In the genomic region with DNA sequence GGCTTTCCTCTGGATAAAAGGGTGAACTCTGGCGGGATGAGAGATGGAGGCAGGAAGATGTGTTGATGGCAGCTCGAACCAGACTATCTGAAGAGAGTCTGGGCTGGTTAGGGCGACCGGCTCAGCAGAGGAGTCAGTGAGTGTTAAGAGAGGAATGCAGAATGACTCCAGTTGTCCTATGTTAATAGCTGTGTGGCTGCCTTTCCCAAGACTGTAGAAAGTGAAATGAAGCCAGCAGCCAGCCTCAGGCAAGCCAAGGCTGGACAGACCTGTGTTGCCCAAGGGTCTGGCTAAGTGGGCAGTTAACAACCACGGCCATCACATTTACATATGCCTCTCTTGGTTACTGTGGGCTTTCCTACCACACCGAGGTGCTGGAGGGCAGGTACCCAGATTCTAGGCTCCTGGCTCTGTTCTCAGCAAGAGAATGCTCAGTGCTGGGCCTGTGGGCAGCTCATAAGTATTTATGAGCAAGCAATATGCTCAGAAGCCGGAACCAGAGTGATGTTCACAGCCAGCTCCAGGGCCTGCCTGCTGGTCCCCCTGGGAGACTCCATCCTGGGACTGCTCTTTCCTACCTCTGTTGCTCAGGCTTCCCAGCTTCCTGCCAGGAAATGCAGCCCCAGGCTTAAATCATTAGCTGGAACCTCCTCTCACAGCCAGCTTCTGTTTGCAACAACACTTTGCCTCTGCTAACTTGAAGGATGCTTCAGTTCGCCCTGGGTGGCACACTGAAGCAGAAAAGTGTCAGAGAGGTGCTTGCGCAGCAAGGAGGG, we compare ENCODE assay signal across 13 mouse cellular contexts. TPM values are rescaled to one million over a fixed set of nuclear protein-coding genes. Genes with fewer than 3 reads are reported as not detected.
DNase-seq lines count a peak whose midpoint lies in the region; ATAC-seq and TF ChIP-seq lines count a peak whose summit lies in the region.
"Had no signal": no experiment of that assay in that cellular context is flagged by ENCODE, and none has a peak within 500 bp of the region (broad histone marks: within the 10 kb centered on the region; RNA-seq: fewer than 3 reads in every experiment).

No protein-coding gene starts in this region.

- TF ChIP-seq CTCF in lung, embryonic 14.5 days (IDR thresholded peaks at IDR 0.05; ENCODE audit: low read depth) = no peak
- no peak for TF ChIP-seq CTCF in lung, adult 2 months (IDR thresholded peaks at IDR 0.05; ENCODE audit: insufficient read depth, low read length)

- DNase-seq in frontal cortex, postnatal 14 days (ENCODE audit: low spot score in 2 of 2) = no peak
- DNase-seq in lung, embryonic 14.5 days = peak; percentile 8
- no peak for DNase-seq in lung, adult 2 months
- DNase-seq in retina, embryonic 14.5 days (ENCODE audit: low spot score) = peak; percentile 27
- DNase-seq in cerebellum, adult 8-10 months = no peak
- DNase-seq: right cerebral cortex, adult 18-20 months had no signal

- peak; percentile 54 for ATAC-seq in frontal cortex, adult (ENCODE audit: low TSS enrichment)
- ATAC-seq in lung, embryonic 14.5 days (ENCODE audit: insufficient read depth) = no peak
- peak; percentile 43; the same call in 1 of the 2 replicates for ATAC-seq in hindbrain, embryonic 15.5 days (ENCODE audit: low FRiP score, low read depth)
- no peak for ATAC-seq in intestine, embryonic 15.5 days

- H3K27me3 ChIP-seq in lung, embryonic 14.5 days (ENCODE audit: insufficient read depth, low read length) = no peaks in the 10 kb centered on the region
- no peaks in the 10 kb centered on the region for H3K27me3 ChIP-seq in hindbrain, embryonic 15.5 days
- H3K27me3 ChIP-seq in intestine, embryonic 15.5 days (replicated peaks) = no peaks in the 10 kb centered on the region

- no peak overlapping the region for H3K4me2 ChIP-seq in lung, embryonic 14.5 days
- no peak overlapping the region for H3K4me2 ChIP-seq in hindbrain, embryonic 15.5 days
- H3K4me2 ChIP-seq in intestine, embryonic 15.5 days (replicated peaks) = no peak overlapping the region
- H3K4me2 ChIP-seq: embryonic facial prominence, embryonic 13.5 days had no signal

- no peak overlapping the region for H3K4me3 ChIP-seq in lung, embryonic 14.5 days (ENCODE audit: low read depth, low read length)
- H3K4me3 ChIP-seq in lung, adult 2 months (replicated peaks; ENCODE audit: extremely low read depth, low read depth, low read length) = no peak overlapping the region
- H3K4me3 ChIP-seq in hindbrain, embryonic 15.5 days = no peak overlapping the region
- no peak overlapping the region for H3K4me3 ChIP-seq in intestine, embryonic 15.5 days (replicated peaks)
- H3K4me3 ChIP-seq: embryonic facial prominence, embryonic 13.5 days; megakaryocyte, embryonic 14.5 days had no signal

- H3K9ac ChIP-seq in lung, embryonic 14.5 days = no peak overlapping the region
- H3K9ac ChIP-seq in hindbrain, embryonic 15.5 days = no peak overlapping the region
- H3K9ac ChIP-seq in intestine, embryonic 15.5 days = no peak overlapping the region
- H3K9ac ChIP-seq: embryonic facial prominence, embryonic 13.5 days had no signal

- H3K4me1 ChIP-seq in lung, embryonic 14.5 days (ENCODE audit: insufficient read depth) = no peaks in the 10 kb centered on the region
- H3K4me1 ChIP-seq in lung, adult 2 months (ENCODE audit: control insufficient read depth, insufficient read depth, low read length) = peaks cover 10% of the 10 kb centered on the region
- peaks cover 25% of the 10 kb centered on the region for H3K4me1 ChIP-seq in hindbrain, embryonic 15.5 days (replicated peaks)
- no peaks in the 10 kb centered on the region for H3K4me1 ChIP-seq in intestine, embryonic 15.5 days (replicated peaks)

- TF ChIP-seq POLR2A in lung, adult 2 months (IDR thresholded peaks at IDR 0.05; ENCODE audit: borderline replicate concordance, extremely low read depth, low read depth, low read length) = no peak

- H3K27ac ChIP-seq in lung, embryonic 14.5 days (ENCODE audit: low read depth) = no peak overlapping the region
- peak overlapping the region; percentile 69 for H3K27ac ChIP-seq in hindbrain, embryonic 15.5 days (replicated peaks)
- no peak overlapping the region for H3K27ac ChIP-seq in intestine, embryonic 15.5 days
- H3K27ac ChIP-seq: embryonic facial prominence, embryonic 13.5 days had no signal

- no peaks in the 10 kb centered on the region for H3K9me3 ChIP-seq in lung, embryonic 14.5 days (ENCODE audit: low read depth, low read length)
- no peaks in the 10 kb centered on the region for H3K9me3 ChIP-seq in hindbrain, embryonic 15.5 days
- H3K9me3 ChIP-seq in intestine, embryonic 15.5 days = no peaks in the 10 kb centered on the region
- H3K9me3 ChIP-seq: embryonic facial prominence, embryonic 13.5 days; megakaryocyte, embryonic 14.5 days had no signal

- WGBS in lung, embryonic 14.5 days = 47% methylated on average over 9 of the region's 9 CpGs
- 61% methylated on average over 9 of the region's 9 CpGs for WGBS in lung, adult 2 months
- 58% methylated on average over 9 of the region's 9 CpGs for WGBS in hindbrain, embryonic 15.5 days
- WGBS in intestine, embryonic 15.5 days = 58% methylated on average over 9 of the region's 9 CpGs

- no peaks in the 10 kb centered on the region for H3K36me3 ChIP-seq in lung, embryonic 14.5 days (ENCODE audit: insufficient read depth)
- H3K36me3 ChIP-seq in hindbrain, embryonic 15.5 days = no peaks in the 10 kb centered on the region
- no peaks in the 10 kb centered on the region for H3K36me3 ChIP-seq in intestine, embryonic 15.5 days
- H3K36me3 ChIP-seq: embryonic facial prominence, embryonic 13.5 days had no signal

RNA-seq across cellular contexts. Expression of a gene that starts 38.8 kb away (rescaled TPM):
- 0.16 and 0.22 TPM in 2 replicates for polyA plus RNA-seq in lung, embryonic 14.5 days (2014; fragmentation: Nextera tagmentation; extraction: Ambion mirVana)
- 0.08 TPM in 1 of 2 replicates, not detected in the other for polyA plus RNA-seq in lung, adult 2 months (2012; rRNA removed)
- 0.12 and 0.31 TPM in 2 replicates for polyA plus RNA-seq in hindbrain, embryonic 15.5 days (2015; fragmentation: Nextera tagmentation; extraction: Ambion mirVana)
- not detected in 2 replicates for polyA plus RNA-seq in intestine, embryonic 15.5 days (2015; fragmentation: Nextera tagmentation; extraction: Ambion mirVana)
- polyA plus RNA-seq: embryonic facial prominence, embryonic 13.5 days; intestine, embryonic 14.5 days; liver, adult 2 months had no signal

RNA-seq across cellular contexts. Expression of a gene that starts 49.3 kb away (rescaled TPM):
- polyA plus RNA-seq in lung, embryonic 14.5 days (2014; fragmentation: Nextera tagmentation; extraction: Ambion mirVana) = 40.7 and 45.3 TPM in 2 replicates
- 51.8 and 107 TPM in 2 replicates for polyA plus RNA-seq in lung, adult 2 months (2012; rRNA removed)
- polyA plus RNA-seq in hindbrain, embryonic 15.5 days (2015; fragmentation: Nextera tagmentation; extraction: Ambion mirVana) = 7.3 and 11.3 TPM in 2 replicates
- 14.4 and 16.4 TPM in 2 replicates for polyA plus RNA-seq in intestine, embryonic 15.5 days (2015; fragmentation: Nextera tagmentation; extraction: Ambion mirVana)

RNA-seq across cellular contexts. Expression of a gene that starts 58.0 kb away (rescaled TPM):
- polyA plus RNA-seq in lung, embryonic 14.5 days (2014; fragmentation: Nextera tagmentation; extraction: Ambion mirVana) = 10.0 and 11.3 TPM in 2 replicates
- polyA plus RNA-seq in lung, adult 2 months (2012; rRNA removed) = 17.5 and 19.1 TPM in 2 replicates
- 5.0 and 6.2 TPM in 2 replicates for polyA plus RNA-seq in hindbrain, embryonic 15.5 days (2015; fragmentation: Nextera tagmentation; extraction: Ambion mirVana)
- 5.4 and 6.8 TPM in 2 replicates for polyA plus RNA-seq in intestine, embryonic 15.5 days (2015; fragmentation: Nextera tagmentation; extraction: Ambion mirVana)

Comparison
In these comparisons a context has a peak if more than half of its experiments do, and no peak if none do; other contexts are left out.
1. DNase-seq: peak in lung, embryonic 14.5 days (single experiment) and retina, embryonic 14.5 days (single experiment); none in frontal cortex, postnatal 14 days (0 of 2), lung, adult 2 months (single experiment) and cerebellum, adult 8-10 months (single experiment).
2. ATAC-seq: peak in frontal cortex, adult (single experiment) and hindbrain, embryonic 15.5 days (single experiment); none in lung, embryonic 14.5 days (single experiment) and intestine, embryonic 15.5 days (single experiment).